Mouse (Mus musculus) MEL (cell line): ENCODE measurements around the gene Psd.
A peak's percentile ranks its signal among the peaks of the same experiment; 100 is the strongest.

Experiments used
- CTCF ChIP-seq, 3 experiments: IDR thresholded peaks in 2 of 3; conservative IDR thresholded peaks in 1 of 3; 2 replicates each; pipeline ENCODE4 v1.5.1; 2011 to 2012; ENCODE audit warnings: low read length in 3 of 3, low read depth in 2 of 3, mild to moderate bottlenecking in 2 of 3, improper control_type of control experiment in 1 of 3, inconsistent platforms in 1 of 3, mixed read lengths in 1 of 3, moderate library complexity in 1 of 3; ENCODE audit not compliant: control insufficient read depth in 1 of 3, insufficient read depth in 1 of 3, poor library complexity in 1 of 3, severe bottlenecking in 1 of 3
- ZC3H11A ChIP-seq: IDR thresholded peaks from 2 replicates; pipeline ENCODE4 v1.6.1; 2012; ENCODE audit warnings: low read depth, mild to moderate bottlenecking, inconsistent platforms, low read length, improper control_type of control experiment

DNA sequence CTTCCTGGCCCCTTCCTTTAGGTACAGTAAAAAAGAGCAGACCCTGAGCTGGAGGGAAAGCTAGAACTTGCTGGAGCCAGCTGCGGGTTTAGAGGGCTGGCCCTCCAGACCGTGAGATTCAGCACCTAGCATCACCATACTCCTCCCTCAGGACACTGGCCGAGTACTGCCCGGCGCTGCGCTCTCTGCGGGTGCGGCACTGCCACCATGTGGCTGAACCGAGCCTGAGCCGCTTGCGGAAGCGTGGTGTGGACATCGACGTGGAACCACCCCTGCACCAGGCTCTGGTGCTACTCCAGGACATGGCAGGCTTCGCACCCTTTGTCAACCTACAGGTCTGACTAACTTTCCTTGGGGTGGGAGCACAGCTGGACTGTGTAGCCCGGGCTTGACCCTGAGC is 3.0 kb upstream of the Psd start:
- TF ChIP-seq CTCF (IDR thresholded peaks at IDR 0.05 in 2 of 3, conservative IDR thresholded peaks at IDR 0.05 in 1 of 3; ENCODE audit: control insufficient read depth in 1 of 3, insufficient read depth in 1 of 3, low read depth in 2 of 3, low read length in 3 of 3, poor library complexity in 1 of 3, severe bottlenecking in 1 of 3), result peak; percentile 26 to 79 (median 60); a peak in 5 of 6 replicates
- no peak for TF ChIP-seq ZC3H11A
